Mouse (Mus musculus): ENCODE data around the gene Pdxk. TPM values are rescaled to one million over a fixed set of nuclear protein-coding genes. Genes with fewer than 3 reads are reported as not detected.

Gene Pdxk
- polyA plus RNA-seq, 1 experiment: 77.7 TPM

- Histone ChIP-seq H3K27ac (ENCODE audit: insufficient read depth, low read length) (no peak overlapping the region), H3K4me3 (ENCODE audit: insufficient read depth, low read length) (peak overlapping the region; percentile 59), H3K4me1 (ENCODE audit: control insufficient read depth, insufficient read depth, low read length) (0 out of 2 replicates have a peak, but pooled peaks cover 2% of the 10 kb centered on the region)
- TF ChIP-seq POLR2A (IDR thresholded peaks at IDR 0.05; ENCODE audit: extremely low read depth, insufficient read depth, low read length): no peak
- no peak for TF ChIP-seq CTCF (IDR thresholded peaks at IDR 0.05; ENCODE audit: extremely low read depth, insufficient read depth, low read length)
These were observed 52.9 kb downstream of the Pdxk start for GRCm38 (mm10) chr10:78411851-78412250.

DNA sequence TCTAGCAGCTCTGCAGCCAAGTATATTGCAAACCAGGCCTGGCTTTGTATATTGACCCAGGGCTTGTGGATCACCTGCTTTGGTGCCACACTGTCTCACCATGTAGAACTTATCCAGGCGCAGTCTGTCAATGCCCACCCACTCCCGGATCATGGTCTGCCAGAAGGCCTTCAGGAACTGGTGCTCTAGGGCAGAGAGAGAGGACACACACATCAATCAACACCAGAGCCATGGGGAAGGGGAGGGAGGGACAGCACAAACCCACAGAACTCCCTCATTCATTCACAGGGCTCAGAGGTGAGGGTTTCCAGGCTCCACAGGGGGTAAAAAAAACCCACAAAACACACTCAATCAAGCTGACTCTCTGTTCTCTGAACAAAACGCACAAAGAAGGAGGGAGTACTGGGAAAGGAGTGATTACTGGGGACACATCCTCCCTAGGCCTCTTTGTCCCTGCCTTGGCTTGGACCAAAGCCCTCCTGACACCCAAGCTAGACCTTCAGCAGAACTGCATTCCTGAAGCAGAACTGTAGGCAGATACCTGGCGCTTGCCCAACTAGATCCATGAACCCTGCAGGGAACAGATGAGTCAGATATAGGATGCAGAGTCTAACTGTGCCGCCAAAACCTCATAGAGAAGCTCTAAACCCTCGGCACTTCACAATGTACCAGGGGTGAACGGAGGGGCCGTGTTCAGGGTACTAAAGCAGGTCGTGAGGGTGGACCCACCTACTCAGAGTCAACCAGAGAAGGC, 55.6 kb downstream of the Pdxk start:
- no peak overlapping the region for H3K4me3 ChIP-seq (ENCODE audit: insufficient read depth, low read length)
- H3K4me1 ChIP-seq (ENCODE audit: control insufficient read depth, insufficient read depth, low read length): 0 out of 2 replicates have a peak, but pooled peaks cover 2% of the 10 kb centered on the region
- TF ChIP-seq POLR2A (IDR thresholded peaks at IDR 0.05; ENCODE audit: extremely low read depth, insufficient read depth, low read length) (no peak), CTCF (IDR thresholded peaks at IDR 0.05; ENCODE audit: extremely low read depth, insufficient read depth, low read length) (no peak)
- no peak overlapping the region for H3K27ac ChIP-seq (ENCODE audit: insufficient read depth, low read length)

GRCm38 (mm10) chr10:78407132-78407531, 57.6 kb downstream of the Pdxk start:
- H3K4me3 ChIP-seq (ENCODE audit: insufficient read depth, low read length): no peak overlapping the region
- no peak for TF ChIP-seq CTCF (IDR thresholded peaks at IDR 0.05; ENCODE audit: extremely low read depth, insufficient read depth, low read length)

DNA sequence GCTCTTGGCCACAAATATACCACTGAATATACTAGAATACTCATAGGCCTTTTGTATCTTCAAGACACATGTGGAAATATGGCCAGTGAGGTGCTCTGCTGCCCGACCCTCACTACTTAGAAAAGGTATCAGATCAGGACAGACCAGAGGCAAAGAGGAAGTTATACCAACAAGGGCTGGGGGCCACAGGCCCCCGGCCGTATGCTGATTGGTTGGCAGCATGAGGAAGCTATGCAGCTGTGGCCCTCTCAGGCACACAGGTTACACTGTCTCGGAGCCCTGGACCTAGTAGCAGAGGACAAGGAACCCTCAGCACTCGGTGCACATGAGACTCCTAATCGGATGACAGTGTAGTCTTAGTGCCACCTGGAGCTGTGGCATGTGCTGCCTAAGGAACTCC, 58.6 kb downstream of the Pdxk start:
- H3K4me1 ChIP-seq (ENCODE audit: control insufficient read depth, insufficient read depth, low read length): no peaks in the 10 kb centered on the region
- H3K4me3 ChIP-seq (ENCODE audit: insufficient read depth, low read length): no peak overlapping the region
- H3K27ac ChIP-seq (ENCODE audit: insufficient read depth, low read length): no peak overlapping the region
- TF ChIP-seq CTCF (IDR thresholded peaks at IDR 0.05; ENCODE audit: extremely low read depth, insufficient read depth, low read length) (no peak), POLR2A (IDR thresholded peaks at IDR 0.05; ENCODE audit: extremely low read depth, insufficient read depth, low read length) (no peak)

More at GRCm38 (mm10) chr10:78407132-78407531, 57.6 kb downstream of the Pdxk start:
- no peak overlapping the region for H3K27ac ChIP-seq (ENCODE audit: insufficient read depth, low read length)
- 0 out of 2 replicates have a peak, but pooled peaks cover 2% of the 10 kb centered on the region for H3K4me1 ChIP-seq (ENCODE audit: control insufficient read depth, insufficient read depth, low read length)

GRCm38 (mm10) chr10:78402301-78402922, 62.4 kb downstream of the Pdxk start:
- Histone ChIP-seq H3K4me1 (ENCODE audit: control insufficient read depth, insufficient read depth, low read length) (no peaks in the 10 kb centered on the region), H3K27ac (ENCODE audit: insufficient read depth, low read length) (no peak overlapping the region), H3K4me3 (ENCODE audit: insufficient read depth, low read length) (no peak overlapping the region)
- no peak for TF ChIP-seq POLR2A (IDR thresholded peaks at IDR 0.05; ENCODE audit: extremely low read depth, insufficient read depth, low read length)
- no peak for TF ChIP-seq CTCF (IDR thresholded peaks at IDR 0.05; ENCODE audit: extremely low read depth, insufficient read depth, low read length)

DNA sequence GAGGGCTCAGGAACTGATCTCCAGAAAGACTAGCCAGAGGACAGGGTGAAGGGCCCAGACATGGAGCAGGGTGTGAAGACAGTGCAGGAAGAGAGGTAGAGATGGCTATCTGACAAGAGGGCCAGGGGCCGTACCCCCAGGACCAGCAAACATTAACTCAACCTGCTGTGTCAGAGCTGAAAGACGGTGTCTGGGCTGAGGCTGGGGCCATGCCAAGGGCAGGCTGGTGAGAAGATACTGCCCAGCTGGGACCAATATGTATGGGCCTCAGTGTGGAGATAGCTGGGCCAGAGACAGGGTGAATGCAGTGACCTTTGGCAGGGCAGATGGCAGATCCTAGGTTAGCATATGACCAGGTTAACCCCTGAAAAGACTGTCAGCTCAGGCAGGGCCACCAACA, 63.6 kb downstream of the Pdxk start:
- Histone ChIP-seq H3K4me1 (ENCODE audit: control insufficient read depth, insufficient read depth, low read length) (0 out of 2 replicates have a peak, but pooled peaks cover 1% of the 10 kb centered on the region), H3K27ac (ENCODE audit: insufficient read depth, low read length) (no peak overlapping the region), H3K4me3 (ENCODE audit: insufficient read depth, low read length) (no peak overlapping the region)
- TF ChIP-seq POLR2A (IDR thresholded peaks at IDR 0.05; ENCODE audit: extremely low read depth, insufficient read depth, low read length) (no peak), CTCF (IDR thresholded peaks at IDR 0.05; ENCODE audit: extremely low read depth, insufficient read depth, low read length) (no peak)

DNA sequence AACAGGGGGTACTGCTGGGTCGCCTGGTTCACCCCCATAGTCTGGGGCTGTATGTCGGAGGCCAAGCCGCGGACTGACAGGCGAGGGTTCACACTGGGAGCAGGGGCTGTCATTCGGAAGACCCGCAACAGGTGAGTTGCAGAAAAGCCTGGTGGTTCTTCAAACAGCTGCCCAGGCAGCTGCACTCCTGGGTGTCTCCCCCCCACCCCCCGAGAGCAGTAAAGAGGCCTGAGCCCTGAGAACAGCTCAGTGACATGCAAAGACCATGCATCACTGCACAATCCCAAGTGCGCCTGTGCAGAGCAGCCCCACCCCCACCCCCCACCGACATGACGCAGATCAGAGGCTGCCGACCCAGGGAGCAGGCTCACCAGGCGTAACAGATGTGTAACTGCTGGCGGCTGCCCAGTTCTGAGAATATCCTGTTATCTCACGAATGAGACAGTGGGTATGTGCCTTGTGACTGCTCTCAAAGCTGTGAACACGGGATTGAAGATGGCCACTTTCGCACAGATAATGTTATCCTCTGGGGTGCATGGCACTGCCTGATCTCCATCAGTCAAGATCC, 65.6 kb downstream of the Pdxk start:
- no peak overlapping the region for H3K4me3 ChIP-seq (ENCODE audit: insufficient read depth, low read length)
- no peak overlapping the region for H3K27ac ChIP-seq (ENCODE audit: insufficient read depth, low read length)
- H3K4me1 ChIP-seq (ENCODE audit: control insufficient read depth, insufficient read depth, low read length): 0 out of 2 replicates have a peak, but pooled peaks cover 1% of the 10 kb centered on the region
- no peak for TF ChIP-seq POLR2A (IDR thresholded peaks at IDR 0.05; ENCODE audit: extremely low read depth, insufficient read depth, low read length)

GRCm38 (mm10) chr10:78396625-78396885, 68.2 kb downstream of the Pdxk start:
- TF ChIP-seq CTCF (IDR thresholded peaks at IDR 0.05; ENCODE audit: extremely low read depth, insufficient read depth, low read length): no peak
- TF ChIP-seq POLR2A (IDR thresholded peaks at IDR 0.05; ENCODE audit: extremely low read depth, insufficient read depth, low read length): no peak
- Histone ChIP-seq H3K4me3 (ENCODE audit: insufficient read depth, low read length) (no peak overlapping the region), H3K27ac (ENCODE audit: insufficient read depth, low read length) (no peak overlapping the region; the same call in 1 of the 2 replicates), H3K4me1 (ENCODE audit: control insufficient read depth, insufficient read depth, low read length) (0 out of 2 replicates have a peak, but pooled peaks cover 1% of the 10 kb centered on the region)

GRCm38 (mm10) chr10:78395819-78396624, 68.8 kb downstream of the Pdxk start:
- H3K4me1 ChIP-seq (ENCODE audit: control insufficient read depth, insufficient read depth, low read length): peaks cover 2% of the 10 kb centered on the region; the same call in 1 of the 2 replicates
- no peak overlapping the region for H3K4me3 ChIP-seq (ENCODE audit: insufficient read depth, low read length)
- no peak overlapping the region; the same call in 1 of the 2 replicates for H3K27ac ChIP-seq (ENCODE audit: insufficient read depth, low read length)
- TF ChIP-seq POLR2A (IDR thresholded peaks at IDR 0.05; ENCODE audit: extremely low read depth, insufficient read depth, low read length) (0 out of 2 replicates have a peak, but pooled peaks have one; percentile 10), CTCF (IDR thresholded peaks at IDR 0.05; ENCODE audit: extremely low read depth, insufficient read depth, low read length) (peak; percentile 85)
